Mouse (Mus musculus): ENCODE data around the gene Nqo2.

The Nqo2 gene

DNA sequence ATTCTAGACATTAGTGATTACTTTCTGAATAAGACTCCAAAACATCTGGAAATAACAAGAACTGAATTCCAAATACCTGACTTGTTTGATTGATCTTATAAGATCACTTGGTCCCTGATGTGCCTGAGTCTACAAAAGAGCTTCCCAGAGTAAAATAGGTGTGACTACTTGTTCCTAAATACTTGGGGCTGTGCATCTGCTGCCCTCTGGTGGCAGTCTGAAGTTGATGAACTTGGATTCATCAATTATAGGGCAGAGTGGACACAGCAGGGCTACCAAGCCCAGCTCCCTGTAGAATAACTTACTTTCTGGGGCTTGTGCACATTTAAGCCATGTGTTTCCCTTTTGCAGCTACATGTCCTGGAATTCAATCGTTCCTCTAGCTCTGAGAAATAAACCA lies 30.7 kb downstream of the Nqo2 start:
- DNase-seq (ENCODE audit: low spot score): peak; percentile 80

DNA sequence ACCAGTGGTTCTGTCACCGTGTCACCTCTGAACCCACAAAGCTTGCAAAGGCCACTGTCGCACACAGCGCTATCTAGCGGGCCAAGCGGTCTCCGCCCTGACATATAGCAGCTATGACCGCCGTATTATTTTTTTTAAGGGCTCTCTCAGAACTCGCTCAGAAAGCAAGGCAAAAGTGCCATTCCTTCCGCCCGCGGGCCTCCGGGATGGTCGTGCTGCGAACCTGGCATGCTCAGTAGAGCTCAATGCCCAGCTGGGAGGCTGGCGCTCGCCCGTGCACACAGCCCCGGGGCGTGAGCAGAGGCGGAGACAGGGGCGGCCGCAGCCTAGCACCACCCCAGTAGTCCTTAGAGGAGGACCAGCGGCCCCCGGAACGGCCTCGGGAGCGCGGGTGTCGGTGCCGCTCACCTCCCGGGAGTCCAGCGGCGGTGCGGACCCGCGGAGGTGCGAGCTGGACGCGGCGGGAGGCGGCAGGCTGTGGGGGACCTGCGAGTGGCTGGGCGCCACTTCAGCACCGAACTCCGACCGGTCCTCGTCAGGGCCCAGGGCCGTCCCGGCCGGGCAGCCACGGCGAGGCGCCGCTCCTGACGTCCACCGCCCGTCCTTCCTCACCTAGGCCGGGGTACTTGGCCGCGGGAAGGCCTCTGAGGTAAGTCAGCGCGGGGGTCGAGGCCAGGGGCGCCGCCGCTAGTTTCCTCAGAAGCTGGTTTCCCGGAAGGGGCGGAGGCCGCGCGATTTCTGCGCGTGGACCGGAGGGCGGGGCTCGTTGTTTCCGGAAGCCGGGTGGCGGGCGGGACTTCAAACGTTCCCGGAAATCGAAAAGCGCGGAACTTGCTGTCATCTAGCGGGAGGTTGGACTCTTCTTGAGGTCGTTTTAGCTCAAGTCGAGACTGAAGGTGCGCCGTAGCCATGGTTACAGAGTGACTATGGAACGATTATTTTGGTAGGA lies 37.8 kb downstream of the Nqo2 start, which contains the start of the genes Ripk1 and Serpinb6a:
Ripk1 (plus strand) TSS at position 306 of the 949 bp plus-strand sequence.
Serpinb6a (minus strand) TSS at position 737 of the 949 bp plus-strand sequence.
- peak; percentile 91 for DNase-seq (ENCODE audit: low spot score)

DNA sequence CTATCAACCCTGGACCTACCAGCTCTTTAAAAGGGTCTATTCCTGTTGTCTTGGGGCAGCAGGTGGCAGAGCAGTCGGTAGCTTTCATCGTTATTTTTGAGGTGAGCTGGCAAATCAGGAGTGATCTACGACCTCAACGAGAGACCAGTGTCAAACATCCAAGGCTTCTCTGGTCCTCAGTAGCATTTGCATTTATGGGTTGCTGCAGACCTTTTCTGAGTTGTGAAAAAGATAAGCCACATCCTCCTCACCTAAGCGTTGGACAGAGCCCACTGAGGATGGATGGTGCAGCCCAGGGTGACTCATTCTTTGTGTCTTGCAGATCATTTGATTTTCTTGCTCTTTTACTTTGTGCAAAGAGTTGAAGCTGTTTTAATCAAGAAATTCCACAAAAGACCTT lies 38.6 kb downstream of the Nqo2 start:
- DNase-seq (ENCODE audit: low spot score): no peak

DNA sequence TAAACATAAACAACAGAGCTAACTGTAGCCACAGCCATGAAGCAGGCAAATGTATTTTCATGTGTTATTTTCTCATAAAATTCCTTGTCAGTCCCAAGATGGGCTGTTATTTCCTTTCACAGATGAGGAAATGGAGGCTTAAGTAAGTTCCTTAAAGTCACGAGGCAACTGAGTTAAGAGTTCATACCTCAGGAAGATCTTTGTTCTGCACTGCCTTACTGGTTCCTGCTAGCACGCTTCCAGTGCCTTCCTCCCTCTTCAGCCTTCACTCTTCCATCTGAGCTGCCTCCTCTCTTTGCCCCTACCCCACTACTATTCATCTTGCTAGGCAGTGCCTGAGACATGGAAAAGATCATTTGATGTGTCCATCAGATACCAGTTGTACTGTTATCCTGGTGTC lies 42.7 kb downstream of the Nqo2 start:
- DNase-seq (ENCODE audit: low spot score): no peak

DNA sequence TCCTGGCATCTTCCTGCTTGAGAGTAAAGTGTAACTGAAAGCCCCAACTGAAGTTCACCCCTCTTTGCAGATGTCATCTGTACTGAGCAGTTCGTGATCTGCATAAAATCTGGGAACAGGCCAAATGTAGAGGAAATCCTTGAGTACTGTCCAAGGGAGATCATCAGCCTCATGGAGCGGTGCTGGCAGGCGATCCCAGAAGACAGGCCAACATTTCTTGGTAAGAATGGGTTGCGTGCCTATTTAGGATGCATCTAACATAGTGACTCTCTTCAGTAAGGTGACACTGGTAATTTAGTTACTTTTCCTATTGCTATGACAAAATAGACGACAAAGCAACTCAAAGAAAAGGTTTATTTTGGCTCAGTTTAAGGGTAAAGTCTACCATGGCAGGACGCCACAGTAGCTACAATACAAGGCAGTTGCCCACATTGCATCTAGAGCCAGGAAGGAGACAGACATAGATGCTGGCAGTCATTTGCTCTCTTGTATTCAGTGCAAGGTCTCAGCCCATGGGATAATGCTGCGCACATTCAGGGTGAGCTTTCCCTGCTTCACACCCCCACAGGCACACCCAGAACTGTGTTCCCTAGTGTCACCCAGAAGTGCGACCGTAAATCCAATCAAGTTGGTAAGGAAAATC lies 52.6 kb downstream of the Nqo2 start:
- DNase-seq (ENCODE audit: low spot score): no peak

DNA sequence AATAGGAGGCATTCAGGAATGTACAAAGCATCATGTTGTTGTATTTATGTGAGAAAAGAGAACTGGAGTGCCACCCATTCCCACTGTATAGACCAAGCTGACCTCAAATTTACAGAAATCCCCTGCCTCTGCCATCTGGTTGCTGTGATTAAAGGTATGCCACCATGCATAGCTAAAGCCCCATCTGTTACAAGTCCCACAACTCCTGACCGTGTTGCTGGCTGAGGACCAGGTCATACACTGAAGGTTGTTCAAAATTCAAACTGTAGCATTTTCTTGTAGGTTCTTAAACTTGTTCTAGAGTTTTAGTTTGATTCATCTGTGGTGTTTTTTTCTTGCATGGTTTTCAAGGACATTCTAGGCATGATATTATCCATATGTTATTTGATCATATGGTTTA lies 54.0 kb downstream of the Nqo2 start:
- no peak for DNase-seq (ENCODE audit: low spot score)

DNA sequence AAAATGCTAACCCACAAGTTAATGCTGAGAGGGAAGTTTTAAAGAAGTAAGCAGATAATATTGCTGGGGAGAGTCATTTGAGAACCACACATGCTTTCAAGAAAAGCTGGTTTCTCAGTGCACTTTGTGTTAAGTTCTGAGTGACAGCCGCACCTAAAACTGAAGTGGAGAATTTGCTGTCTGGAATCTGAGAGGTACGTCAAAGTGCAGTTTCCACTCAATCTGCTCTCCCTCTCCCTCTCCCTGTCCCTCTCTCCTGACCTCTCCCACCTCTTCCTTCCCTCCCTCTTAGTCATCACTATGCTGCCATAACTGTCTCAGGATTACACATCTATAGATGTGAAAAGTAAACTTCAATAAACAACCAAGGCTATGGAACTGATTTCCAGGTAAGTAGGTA lies 57.5 kb downstream of the Nqo2 start:
- DNase-seq (ENCODE audit: low spot score): no peak

DNA sequence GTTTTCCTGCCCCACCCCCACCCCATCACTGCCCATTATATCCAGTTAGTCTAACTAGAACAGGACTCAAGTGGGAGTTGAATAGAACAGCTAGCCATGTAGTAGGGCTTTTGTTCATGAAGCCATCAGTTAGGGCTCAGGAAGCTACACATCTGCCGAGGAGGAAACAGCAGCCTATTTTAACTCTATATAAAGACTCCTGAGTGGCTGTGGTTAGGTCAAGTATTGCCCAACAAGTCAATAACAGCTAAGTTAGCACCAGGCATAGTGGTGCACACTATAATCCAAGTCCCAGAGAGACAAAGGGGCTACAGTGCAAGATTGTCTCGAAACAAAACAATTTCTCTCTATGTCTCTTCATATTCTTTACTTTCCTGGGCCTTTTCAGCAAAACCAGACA lies 67.6 kb downstream of the Nqo2 start:
- no peak for DNase-seq (ENCODE audit: low spot score)

DNA sequence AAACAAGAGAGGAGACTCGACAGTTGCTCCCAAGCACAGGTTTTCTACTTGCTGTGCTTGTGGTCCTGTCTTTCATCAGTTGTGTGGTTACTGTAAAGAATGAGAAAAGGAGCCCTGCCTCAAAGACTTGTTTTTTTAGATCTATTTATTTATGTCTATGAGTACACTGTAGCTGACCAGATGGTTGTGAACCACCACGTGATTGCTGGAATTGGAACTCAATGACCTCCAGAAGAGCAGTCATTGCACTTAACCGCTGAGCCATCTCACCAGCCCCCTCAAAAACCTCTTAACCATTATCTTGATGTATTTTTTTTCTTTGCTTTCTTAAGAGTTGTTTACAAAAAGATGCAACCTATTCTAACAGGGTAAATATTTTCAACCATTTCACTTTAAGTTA lies 70.9 kb downstream of the Nqo2 start:
- no peak for DNase-seq (ENCODE audit: low spot score)

DNA sequence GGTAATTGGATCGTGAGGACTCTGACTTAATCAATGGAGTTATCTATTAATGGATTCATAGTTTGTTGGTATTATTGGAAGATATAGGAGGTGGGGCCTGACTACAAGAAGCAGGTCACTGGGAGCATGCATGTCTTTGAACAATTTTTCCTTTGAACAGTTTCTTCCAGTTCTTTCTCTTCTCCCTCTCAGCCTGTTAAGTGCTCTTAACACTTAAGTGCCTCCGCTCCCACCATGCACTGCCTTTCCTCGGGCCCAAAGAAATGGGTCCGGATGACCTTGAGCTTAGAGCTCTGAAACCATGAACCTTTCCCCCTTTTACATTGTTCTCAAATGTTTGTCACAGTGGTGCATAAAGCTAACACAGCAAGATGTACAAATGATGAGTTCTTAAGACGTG lies 72.2 kb downstream of the Nqo2 start:
- peak; percentile 2 for DNase-seq (ENCODE audit: low spot score)

DNA sequence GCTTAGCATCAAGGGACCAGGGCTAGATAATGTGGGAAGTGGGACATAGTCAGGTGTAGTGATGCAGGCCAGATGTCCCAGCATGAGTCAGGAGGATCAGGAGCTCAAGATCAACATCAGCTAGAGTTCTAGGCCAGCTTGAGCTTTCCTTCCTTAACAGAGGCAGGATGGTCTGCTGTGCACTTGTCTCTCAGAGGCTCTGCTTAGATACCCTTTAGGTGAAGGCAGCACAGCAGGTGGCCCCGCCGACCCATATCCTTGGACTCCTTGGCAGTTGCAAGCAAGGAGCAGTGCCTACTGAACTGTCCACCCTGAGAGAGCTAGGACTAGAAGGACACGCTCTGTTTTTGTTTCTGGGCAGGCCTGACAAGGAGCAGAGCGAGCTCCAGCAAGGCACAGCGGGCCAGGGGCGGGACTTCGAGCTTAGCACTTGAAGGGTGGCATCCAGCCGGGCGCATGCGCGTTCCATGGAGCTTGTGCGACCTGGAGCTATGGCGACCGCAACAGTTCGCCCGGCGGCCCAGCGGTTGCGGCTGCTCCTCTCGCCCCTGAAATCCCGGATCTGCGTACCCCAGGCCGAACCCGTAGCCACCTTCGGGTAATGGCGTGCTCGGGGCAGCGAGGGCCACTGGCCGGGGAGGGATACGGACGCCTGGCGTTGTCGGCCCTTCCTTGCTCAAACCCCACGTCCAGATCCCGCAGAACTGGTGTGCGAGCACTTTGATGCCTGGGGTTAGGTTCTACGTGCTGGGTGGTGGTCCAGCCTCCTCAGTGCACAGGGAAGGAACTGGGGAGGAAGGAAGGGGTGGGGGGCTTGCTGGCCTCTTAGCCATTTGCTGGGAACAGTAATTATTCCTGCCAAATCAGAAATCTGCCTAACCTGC lies 72.9 kb downstream of the Nqo2 start, which contains the start of gene Bphl:
Bphl (plus strand) TSS at position 426 of the 884 bp plus-strand sequence.
- DNase-seq (ENCODE audit: low spot score): peak; percentile 94

DNA sequence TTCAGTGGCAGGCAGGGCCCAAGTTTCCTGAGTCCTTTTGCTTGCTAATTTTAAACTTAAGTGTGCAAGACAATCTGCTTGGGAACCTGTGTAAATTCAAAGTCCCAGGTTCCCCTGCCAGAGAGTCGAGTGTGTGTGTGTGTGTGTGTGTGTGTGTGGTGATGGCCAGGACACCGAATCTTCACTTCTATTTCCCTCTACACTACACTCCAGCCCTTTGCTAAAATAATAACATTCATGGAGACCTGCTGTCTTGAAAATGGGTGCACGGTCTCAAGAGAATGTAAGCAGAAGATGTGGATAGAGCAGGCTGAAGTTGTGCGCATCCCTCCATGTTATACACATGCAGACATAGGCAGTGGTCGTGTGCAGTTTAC lies 73.6 kb downstream of the Nqo2 start:
- no peak for DNase-seq (ENCODE audit: low spot score)
